ENCODE assay signal across 16 mouse cellular contexts in genomic region chr19:53476768-53477547, GRCm38 (mm10). TPM values are rescaled to one million over a fixed set of nuclear protein-coding genes. Genes with fewer than 3 reads are reported as not detected.
DNase-seq lines count a peak whose midpoint lies in the region; ATAC-seq and TF ChIP-seq lines count a peak whose summit lies in the region.
"Had no signal": no experiment of that assay in that cellular context is flagged by ENCODE, and none has a peak within 500 bp of the region (broad histone marks: within the 10 kb centered on the region; RNA-seq: fewer than 3 reads in every experiment).

No protein-coding gene starts in this region.

- H3K36me3 ChIP-seq in intestine, postnatal 0 days (ENCODE audit: control insufficient read depth, insufficient read depth) = no peaks in the 10 kb centered on the region
- no peaks in the 10 kb centered on the region for H3K36me3 ChIP-seq in liver, embryonic 14.5 days (replicated peaks; ENCODE audit: control insufficient read depth, insufficient read depth, low read depth)
- no peaks in the 10 kb centered on the region for H3K36me3 ChIP-seq in stomach, embryonic 16.5 days (ENCODE audit: control insufficient read depth, insufficient read depth, low read length)
- H3K36me3 ChIP-seq in embryonic facial prominence, embryonic 10.5 days (replicated peaks) = no peaks in the 10 kb centered on the region
- H3K36me3 ChIP-seq: embryonic facial prominence, embryonic 12.5 days; neural tube, embryonic 13.5 days had no signal

- H3K4me1 ChIP-seq in intestine, postnatal 0 days (replicated peaks; ENCODE audit: control insufficient read depth, insufficient read depth, low read length) = no peaks in the 10 kb centered on the region
- H3K4me1 ChIP-seq in liver, embryonic 14.5 days (replicated peaks; ENCODE audit: control insufficient read depth in 2 of 2, insufficient read depth in 2 of 2, low read length in 1 of 2) = peaks cover 0 to 8% of the 10 kb centered on the region in 2 experiments; a peak in 2 of 4 replicates
- no peaks in the 10 kb centered on the region for H3K4me1 ChIP-seq in stomach, embryonic 16.5 days (ENCODE audit: control insufficient read depth, insufficient read depth, low read length)
- peaks cover 7% of the 10 kb centered on the region for H3K4me1 ChIP-seq in embryonic facial prominence, embryonic 10.5 days
- H3K4me1 ChIP-seq: embryonic facial prominence, embryonic 12.5 days; neural tube, embryonic 13.5 days had no signal

- H3K4me2 ChIP-seq in intestine, postnatal 0 days (replicated peaks; ENCODE audit: low read depth) = peak overlapping the region; percentile 21
- H3K4me2 ChIP-seq in liver, embryonic 14.5 days (ENCODE audit: low read depth) = no peak overlapping the region
- no peak overlapping the region for H3K4me2 ChIP-seq in stomach, embryonic 16.5 days (ENCODE audit: low read depth, low read length)
- H3K4me2 ChIP-seq: embryonic facial prominence, embryonic 12.5 days; neural tube, embryonic 13.5 days had no signal

- ATAC-seq in intestine, postnatal 0 days = peak; percentile 58
- ATAC-seq in liver, embryonic 14.5 days (ENCODE audit: insufficient read depth) = 0 out of 2 replicates have a peak, but pooled peaks have one; percentile 15
- 0 out of 2 replicates have a peak, but pooled peaks have one; percentile 54 for ATAC-seq in stomach, embryonic 16.5 days (ENCODE audit: insufficient read depth, low FRiP score)
- ATAC-seq: CD4-positive, CD25-positive, alpha-beta regulatory T cell, adult 4 months had no signal

- no peaks in the 10 kb centered on the region for H3K9me3 ChIP-seq in intestine, postnatal 0 days (ENCODE audit: control insufficient read depth)
- no peaks in the 10 kb centered on the region for H3K9me3 ChIP-seq in liver, embryonic 14.5 days (ENCODE audit: control insufficient read depth, low read length)
- H3K9me3 ChIP-seq in stomach, embryonic 16.5 days (replicated peaks; ENCODE audit: control insufficient read depth, low read length) = no peaks in the 10 kb centered on the region
- no peaks in the 10 kb centered on the region for H3K9me3 ChIP-seq in embryonic facial prominence, embryonic 10.5 days
- H3K9me3 ChIP-seq: embryonic facial prominence, embryonic 12.5 days; neural tube, embryonic 13.5 days had no signal

- no peak for TF ChIP-seq EP300 in liver, embryonic 14.5 days (IDR thresholded peaks at IDR 0.05; ENCODE audit: low read depth)

- H3K27me3 ChIP-seq in intestine, postnatal 0 days (replicated peaks; ENCODE audit: control insufficient read depth, insufficient read depth, low read length) = no peaks in the 10 kb centered on the region
- H3K27me3 ChIP-seq in liver, embryonic 14.5 days (ENCODE audit: control insufficient read depth, insufficient read depth, low read length) = no peaks in the 10 kb centered on the region
- no peaks in the 10 kb centered on the region for H3K27me3 ChIP-seq in stomach, embryonic 16.5 days (ENCODE audit: control insufficient read depth, insufficient read depth, low read length)
- H3K27me3 ChIP-seq in embryonic facial prominence, embryonic 10.5 days (replicated peaks; ENCODE audit: low read depth, poor library complexity, severe bottlenecking) = no peaks in the 10 kb centered on the region
- H3K27me3 ChIP-seq: embryonic facial prominence, embryonic 12.5 days; neural tube, embryonic 13.5 days had no signal

- TF ChIP-seq CTCF in intestine, postnatal 0 days (IDR thresholded peaks at IDR 0.05; ENCODE audit: low read depth) = no peak
- TF ChIP-seq CTCF in liver, embryonic 14.5 days (IDR thresholded peaks at IDR 0.05; ENCODE audit: low read depth) = no peak

- WGBS in intestine, postnatal 0 days = 46% methylated on average over 14 of the region's 14 CpGs
- WGBS in liver, embryonic 14.5 days (ENCODE audit: insufficient replicate concordance) = 51% methylated on average over 14 of the region's 14 CpGs
- 69% methylated on average over 14 of the region's 14 CpGs for WGBS in stomach, embryonic 16.5 days
- 76% methylated on average over 14 of the region's 14 CpGs for WGBS in embryonic facial prominence, embryonic 10.5 days

- no peak overlapping the region for H3K9ac ChIP-seq in intestine, postnatal 0 days (ENCODE audit: low read depth, low read length)
- no peak overlapping the region for H3K9ac ChIP-seq in liver, embryonic 14.5 days (replicated peaks)
- H3K9ac ChIP-seq in stomach, embryonic 16.5 days (ENCODE audit: low read length) = no peak overlapping the region
- H3K9ac ChIP-seq: embryonic facial prominence, embryonic 12.5 days; neural tube, embryonic 13.5 days had no signal

- H3K27ac ChIP-seq in intestine, postnatal 0 days (ENCODE audit: low read depth, low read length) = no peak overlapping the region
- H3K27ac ChIP-seq in liver, embryonic 14.5 days = no peak overlapping the region
- no peak overlapping the region for H3K27ac ChIP-seq in stomach, embryonic 16.5 days (ENCODE audit: low read length)
- no peak overlapping the region for H3K27ac ChIP-seq in embryonic facial prominence, embryonic 10.5 days (replicated peaks)
- H3K27ac ChIP-seq: embryonic facial prominence, embryonic 12.5 days; kidney, postnatal 0 days; layer of hippocampus, adult 2 months; neural tube, embryonic 13.5 days had no signal

- no peak overlapping the region for H3K4me3 ChIP-seq in intestine, postnatal 0 days (ENCODE audit: low read depth, low read length)
- H3K4me3 ChIP-seq in liver, embryonic 14.5 days (ENCODE audit: insufficient read depth in 1 of 2, low read depth in 2 of 2, low read length in 2 of 2) = no peak overlapping the region
- no peak overlapping the region for H3K4me3 ChIP-seq in stomach, embryonic 16.5 days (replicated peaks; ENCODE audit: low read length)
- H3K4me3 ChIP-seq in embryonic facial prominence, embryonic 10.5 days = no peak overlapping the region
- H3K4me3 ChIP-seq: embryonic facial prominence, embryonic 12.5 days; layer of hippocampus, adult 2 months; neural tube, embryonic 13.5 days had no signal

- DNase-seq in lung, adult 18-20 months = peak; percentile 27 to 36
- no peak for DNase-seq in lung, postnatal 25 days (ENCODE audit: low spot score)
- no peak for DNase-seq in liver, embryonic 14.5 days (ENCODE audit: low read depth in 3 of 3, low spot score in 3 of 3)
- DNase-seq in embryonic facial prominence, embryonic 10.5 days (ENCODE audit: low spot score) = no peak
- no peak for DNase-seq in cerebellum, adult 9-10 months
- DNase-seq: adrenal gland, postnatal 25 days; cerebellum, postnatal 25 days; heart, adult 11 months; heart, postnatal 36 days had no signal

RNA-seq across cellular contexts. Expression of gene Dusp5, which starts 52.0 kb away (rescaled TPM):
- polyA plus RNA-seq in intestine, postnatal 0 days (2015; fragmentation: Nextera tagmentation; extraction: Ambion mirVana) = 12.4 and 14.6 TPM in 2 replicates
- polyA plus RNA-seq in liver, embryonic 14.5 days (2012; rRNA removed) = 1.0 and 1.3 TPM in 2 replicates
- polyA plus RNA-seq in liver, embryonic 14.5 days (2014; fragmentation: Nextera tagmentation; extraction: Ambion mirVana) = 1.8 and 1.9 TPM in 2 replicates
- 5.9 and 6.1 TPM in 2 replicates for polyA plus RNA-seq in stomach, embryonic 16.5 days (2015; fragmentation: Nextera tagmentation; extraction: Ambion mirVana)
- 6.9 and 7.8 TPM in 2 replicates for polyA plus RNA-seq in embryonic facial prominence, embryonic 10.5 days (2016; fragmentation: Nextera tagmentation; extraction: Ambion mirVana)

Comparison
In these comparisons a context has a peak if more than half of its experiments do, and no peak if none do; other contexts are left out.
1. DNase-seq: peak in lung, adult 18-20 months (2 of 2); none in lung, postnatal 25 days (single experiment), liver, embryonic 14.5 days (0 of 3), embryonic facial prominence, embryonic 10.5 days (single experiment) and cerebellum, adult 9-10 months (single experiment).
2. Peak in every context shown above with its lines, with median percentiles within 50 percentile points of each other: ATAC-seq.